Mouse (Mus musculus) liver, adult 2 months (tissue): ENCODE measurements around the gene Clip2. TPM values are rescaled to one million over a fixed set of nuclear protein-coding genes. Genes with fewer than 3 reads are reported as not detected.

ENCODE experiments used
- DNase-seq: peaks from one replicate; pipeline ENCODE4 v3.0.0-alpha.2; 2011; ENCODE audit warnings: low read depth, low spot score; ENCODE audit errors: extremely low read depth
- H3K27ac ChIP-seq: fragments of 200-500 bp; replicated peaks from 2 replicates; pipeline ENCODE4 v1.5.1; 2012; ENCODE audit warnings: low read depth, mild to moderate bottlenecking, control low read depth, inconsistent platforms, low read length; ENCODE audit not compliant: insufficient read depth
- H3K27me3 ChIP-seq: fragments of 200-500 bp; 2 replicates; pipeline ENCODE4 v1.6.1; 2012; ENCODE audit warnings: mild to moderate bottlenecking, moderate library complexity, low read length, inconsistent platforms; ENCODE audit not compliant: control insufficient read depth, insufficient read depth
- H3K36me3 ChIP-seq: fragments of 200-500 bp; 2 replicates; pipeline ENCODE4 v1.6.1; 2012; ENCODE audit warnings: low read length, inconsistent platforms; ENCODE audit not compliant: control insufficient read depth, insufficient read depth
- H3K4me1 ChIP-seq: fragments of 200-500 bp; 2 replicates; pipeline ENCODE4 v1.6.1; 2011; ENCODE audit warnings: low read length; ENCODE audit not compliant: control insufficient read depth, insufficient read depth
- H3K4me3 ChIP-seq: fragments of 200-500 bp; 2 replicates; pipeline ENCODE4 v1.5.1; 2011; ENCODE audit warnings: low read depth, mild to moderate bottlenecking, control low read depth, low read length, moderate library complexity; ENCODE audit not compliant: insufficient read depth
- H3K79me2 ChIP-seq: fragments of 200-500 bp; 2 replicates; pipeline ENCODE4 v1.6.1; 2012; ENCODE audit warnings: inconsistent platforms, mild to moderate bottlenecking, low read length, moderate library complexity; ENCODE audit not compliant: control insufficient read depth, insufficient read depth
- H3K9ac ChIP-seq: fragments of 200-500 bp; 2 replicates; pipeline ENCODE4 v1.6.1; 2012; ENCODE audit warnings: low read depth, mild to moderate bottlenecking, control low read depth, inconsistent platforms, low read length
- CTCF ChIP-seq: fragments of 200-500 bp; IDR thresholded peaks from 2 replicates; pipeline ENCODE4 v1.5.1; 2011; ENCODE audit warnings: low read depth, low read length, control low read depth
- POLR2A ChIP-seq: fragments of 200-500 bp; IDR thresholded peaks from 2 replicates; pipeline ENCODE4 v1.6.1; 2011; ENCODE audit warnings: low read length, control low read depth; ENCODE audit not compliant: insufficient read depth; ENCODE audit errors: extremely low read depth
- WGBS: fragments of 180-500 bp; shearing (Covaris S2); methylation state at CpG from one replicate; pipeline ENCODE4 v1.1.7; 2018; 5-methylcytosine and 5-hydroxymethylcytosine counted together
- polyA plus RNA-seq: library from polyadenylated mRNA; depleted of rRNA; stranded (reverse); fragments of >200 nt; gene quantifications from 2 replicates; pipeline ENCODE4 v1.2.3, GENCODE M21; 2012
- total RNA-seq: library from RNA; depleted of rRNA; stranded (reverse); fragments of >200 nt; gene quantifications from 2 replicates; pipeline ENCODE4 v1.2.3, GENCODE M21; 2014

Clip2 gene
- total and polyA plus RNA-seq, 2 experiments, result 0.92 to 1.6 TPM

DNA sequence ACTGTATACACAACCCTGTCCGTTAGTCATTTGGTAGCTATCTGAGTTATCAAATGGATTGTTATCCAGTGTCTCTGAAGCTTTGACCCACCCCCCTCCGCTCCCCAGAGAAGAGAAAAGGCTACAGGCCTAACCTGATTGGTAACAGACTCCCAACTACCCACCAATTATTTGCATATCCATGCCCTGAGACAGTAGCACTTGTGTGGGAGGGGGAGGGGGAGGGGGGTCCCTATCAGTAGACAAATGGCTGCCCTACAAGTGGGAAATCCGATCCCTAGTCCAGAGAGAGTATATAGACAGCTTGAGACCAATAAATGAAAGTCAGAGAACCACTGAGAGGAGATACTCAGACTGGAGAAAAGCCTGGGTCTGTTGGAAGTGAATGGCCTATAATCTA is 15.8 kb upstream of the Clip2 start:
- H3K4me1 ChIP-seq, result peaks cover 4% of the 10 kb centered on the region; the same call in 1 of the 2 replicates
- no peak for DNase-seq
- no peak overlapping the region for H3K9ac ChIP-seq
- no peaks in the 10 kb centered on the region for H3K36me3 ChIP-seq
- H3K27ac ChIP-seq, result no peak overlapping the region
- no peak for TF ChIP-seq POLR2A
- no peak for TF ChIP-seq CTCF
- WGBS, result 92% methylated on average over 3 of the region's 3 CpGs
- H3K27me3 ChIP-seq, result no peaks in the 10 kb centered on the region
- no peak overlapping the region for H3K4me3 ChIP-seq
- H3K79me2 ChIP-seq, result no peaks in the 10 kb centered on the region

DNA sequence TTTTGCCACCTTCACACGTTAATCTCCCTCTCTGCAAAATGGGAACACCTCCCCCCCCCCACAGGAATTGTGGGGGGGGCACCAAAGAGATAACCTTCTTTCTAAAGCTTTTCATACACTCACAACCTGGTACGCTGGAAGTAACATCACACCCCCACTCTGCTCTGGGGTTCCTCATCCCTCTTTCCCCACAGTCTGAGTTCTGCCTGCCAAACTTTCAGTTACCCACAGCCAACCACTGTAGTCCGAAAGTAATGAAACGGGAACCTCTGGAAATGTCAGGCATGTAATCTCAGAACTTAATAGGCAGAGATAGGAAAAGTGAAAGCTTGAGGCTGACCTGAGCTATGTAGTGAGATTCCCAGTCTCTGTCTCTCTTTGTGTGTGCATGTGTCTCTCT is 15.2 kb upstream of the Clip2 start:
- H3K79me2 ChIP-seq, result no peaks in the 10 kb centered on the region
- no peaks in the 10 kb centered on the region for H3K36me3 ChIP-seq
- WGBS, result 75% methylated on average over 4 of the region's 4 CpGs
- H3K4me1 ChIP-seq, result peaks cover 4% of the 10 kb centered on the region; the same call in 1 of the 2 replicates
- TF ChIP-seq POLR2A (no peak), CTCF (no peak)
- no peak overlapping the region for H3K9ac ChIP-seq
- no peak for DNase-seq
- no peaks in the 10 kb centered on the region for H3K27me3 ChIP-seq
- no peak overlapping the region for H3K27ac ChIP-seq
- no peak overlapping the region for H3K4me3 ChIP-seq

DNA sequence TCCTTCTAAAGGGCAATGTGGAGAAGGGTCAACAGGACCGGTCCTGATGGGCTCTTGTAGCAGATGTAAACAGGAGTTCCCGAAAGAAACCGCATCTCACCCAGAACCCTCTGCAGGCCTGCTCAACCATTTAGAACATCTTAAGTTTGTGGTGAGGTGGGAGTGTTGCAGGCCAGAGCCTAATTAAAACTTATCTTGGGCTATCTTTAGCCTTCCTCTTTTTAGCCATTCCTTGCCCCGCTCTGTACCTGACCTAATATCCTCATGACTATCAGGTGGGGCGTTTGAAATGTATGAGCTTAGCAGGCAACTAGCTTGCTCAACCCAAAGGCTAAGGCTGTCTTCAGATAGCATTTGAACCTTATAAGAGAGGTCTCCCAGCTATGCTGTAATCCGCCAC is 13.5 kb upstream of the Clip2 start:
- TF ChIP-seq POLR2A (no peak), CTCF (no peak)
- Histone ChIP-seq H3K79me2 (no peaks in the 10 kb centered on the region), H3K27me3 (no peaks in the 10 kb centered on the region), H3K4me3 (no peak overlapping the region), H3K36me3 (no peaks in the 10 kb centered on the region), H3K4me1 (no peaks in the 10 kb centered on the region; the same call in 1 of the 2 replicates), H3K9ac (no peak overlapping the region), H3K27ac (no peak overlapping the region)
- 91% methylated on average over 6 of the region's 6 CpGs for WGBS
- no peak for DNase-seq

DNA sequence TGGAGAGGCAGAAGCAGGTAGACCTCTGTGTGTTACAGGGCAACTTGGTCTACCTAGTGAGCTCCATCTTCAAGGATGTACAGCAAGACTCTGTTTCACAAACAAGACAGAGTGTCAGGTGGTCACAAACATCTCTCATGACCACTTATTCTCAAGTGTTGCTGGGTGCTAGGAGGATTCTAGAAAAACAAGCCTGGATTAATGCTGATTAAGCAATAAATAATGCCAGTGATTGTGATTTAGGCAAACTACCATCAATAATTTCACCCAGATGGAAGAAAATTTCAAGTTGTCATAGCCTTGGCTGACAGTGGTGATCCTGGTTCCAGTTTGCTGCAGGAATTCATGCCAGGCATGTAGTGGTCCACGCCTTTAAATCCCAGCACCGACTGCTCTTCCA is 12.0 kb upstream of the Clip2 start:
- Histone ChIP-seq H3K27ac (no peak overlapping the region), H3K4me3 (no peak overlapping the region), H3K79me2 (no peaks in the 10 kb centered on the region), H3K27me3 (no peaks in the 10 kb centered on the region), H3K4me1 (no peaks in the 10 kb centered on the region), H3K36me3 (no peaks in the 10 kb centered on the region), H3K9ac (no peak overlapping the region)
- WGBS, result 98% methylated on average over 2 of the region's 2 CpGs
- no peak for DNase-seq
- TF ChIP-seq CTCF (no peak), POLR2A (no peak)

DNA sequence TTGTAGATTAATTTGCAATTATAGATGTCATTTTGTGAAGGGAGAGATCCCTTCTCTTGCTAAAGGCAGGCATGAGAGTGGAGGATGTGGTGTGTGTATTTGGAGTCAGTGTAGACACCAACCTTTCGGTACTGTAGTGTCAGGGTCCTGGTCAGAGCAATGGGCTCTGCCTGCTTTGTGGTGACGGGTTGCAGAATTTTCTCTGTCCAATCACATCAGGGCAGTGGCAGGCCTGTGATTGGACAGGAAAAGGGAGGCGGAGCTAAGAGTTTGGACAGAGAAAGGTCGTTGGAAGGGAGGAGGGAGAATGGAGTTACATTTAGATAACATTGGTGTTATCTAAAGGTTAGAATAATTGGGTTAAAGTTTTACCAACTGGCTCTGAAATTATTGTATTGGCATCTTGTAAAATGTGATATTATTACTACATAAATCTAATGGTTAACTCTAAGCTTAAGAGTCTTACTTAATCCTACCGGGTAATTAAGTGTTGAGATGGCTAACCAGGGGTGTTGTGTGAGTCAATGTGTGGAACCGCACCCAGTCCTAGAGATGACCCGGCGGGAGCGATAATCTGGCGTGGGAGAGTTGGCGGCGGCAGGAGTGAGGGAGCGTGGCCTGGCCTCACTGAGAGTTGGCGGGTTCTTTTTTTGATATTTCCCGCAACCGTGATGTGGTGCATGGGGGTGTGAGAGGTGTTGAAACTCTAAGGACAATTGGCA is 8.4 kb upstream of the Clip2 start:
- DNase-seq, result no peak
- Histone ChIP-seq H3K4me1 (no peaks in the 10 kb centered on the region), H3K9ac (no peak overlapping the region), H3K27me3 (no peaks in the 10 kb centered on the region), H3K27ac (no peak overlapping the region), H3K4me3 (no peak overlapping the region), H3K79me2 (no peaks in the 10 kb centered on the region), H3K36me3 (no peaks in the 10 kb centered on the region)
- TF ChIP-seq POLR2A (no peak), CTCF (no peak)
- 86% methylated on average over 16 of the region's 16 CpGs for WGBS

DNA sequence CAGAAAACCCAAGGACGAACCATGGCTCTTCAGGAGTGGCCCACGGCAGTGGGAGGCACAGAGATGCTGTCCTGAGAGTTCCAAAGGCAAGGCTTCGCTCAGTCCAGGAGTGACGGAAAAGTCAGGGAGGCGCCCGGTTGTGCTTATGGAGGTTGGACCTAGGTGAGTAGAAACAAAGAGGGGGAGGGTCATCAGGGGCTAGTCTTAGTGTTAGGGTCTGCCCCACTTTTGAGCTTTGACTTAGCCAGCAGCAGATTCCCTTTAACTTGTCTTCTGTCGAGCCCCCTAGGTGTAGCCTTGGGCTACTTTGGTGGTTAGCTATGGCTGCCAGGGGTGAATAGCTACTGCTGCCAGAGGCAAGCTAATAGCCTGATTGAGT is 7.8 kb upstream of the Clip2 start, which contains the start of gene Syna:
Syna (minus strand) TSS at position 101 of the 379 bp plus-strand sequence.
- H3K4me3 ChIP-seq, result no peak within 1 kb of the TSS
- TF ChIP-seq POLR2A, result no peak
- TF ChIP-seq CTCF, result no peak
- WGBS, result 91% methylated on average over 7 of the region's 7 CpGs
- no peaks in the 10 kb centered on the region for H3K27me3 ChIP-seq
- no peaks in the 10 kb centered on the region for H3K36me3 ChIP-seq
- no peak for DNase-seq
- no peak within 1 kb of the TSS for H3K9ac ChIP-seq
- no peaks in the 10 kb centered on the region for H3K79me2 ChIP-seq
- H3K27ac ChIP-seq, result no peak within 1 kb of the TSS
- H3K4me1 ChIP-seq, result no peaks in the 10 kb centered on the region
